Mouse (Mus musculus): ENCODE results near the gene Usf2. TPM values are rescaled to one million over a fixed set of nuclear protein-coding genes. Genes with fewer than 3 reads are reported as not detected.
"Not testable (repeated sequence)": the region's sequence is repeated elsewhere in the genome, so short reads cannot be mapped to it uniquely, and the experiment has no call there.

Usf2 gene
- polyA plus RNA-seq, 1 experiment from 2014 or later = 21.1 TPM

DNA sequence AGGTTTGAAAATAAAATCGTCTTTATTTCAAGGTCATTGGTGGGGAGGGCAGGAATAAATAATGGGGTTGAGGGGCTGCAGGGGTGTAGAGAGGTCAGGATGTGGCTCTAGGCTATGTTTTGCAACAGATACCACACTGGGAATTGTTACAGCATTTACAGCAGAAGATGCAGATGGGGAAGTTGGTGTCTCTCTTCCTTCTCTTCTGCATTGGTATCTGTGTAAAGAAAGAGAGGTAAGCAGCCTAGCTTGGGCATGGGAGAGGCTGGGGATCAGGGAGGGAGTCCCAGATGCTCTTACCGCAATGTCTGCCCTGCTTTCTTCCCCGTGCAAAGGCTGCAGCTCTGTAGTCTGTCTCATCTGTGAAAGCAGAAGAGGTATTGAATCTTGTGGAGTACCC, 14.2 kb downstream of the Usf2 start:
- ATAC-seq (ENCODE audit: low FRiP score, low TSS enrichment); H3K4me1 ChIP-seq (ENCODE audit: control insufficient read depth, insufficient read depth, low read length); H3K9ac ChIP-seq (ENCODE audit: low read depth, low read length); H3K4me3 ChIP-seq (ENCODE audit: low read length); H3K27ac ChIP-seq (ENCODE audit: low read depth, low read length); H3K9me3 ChIP-seq (ENCODE audit: control insufficient read depth, low read length); H3K27me3 ChIP-seq (ENCODE audit: control insufficient read depth, insufficient read depth, low read length); H3K4me2 ChIP-seq (replicated peaks; ENCODE audit: low read depth, low read length): not testable (repeated sequence)
- peaks cover 14% of the 10 kb centered on the region; the same call in 1 of the 2 replicates for H3K36me3 ChIP-seq (ENCODE audit: control insufficient read depth, insufficient read depth, low read length)
- 56% methylated on average over 3 of the region's 3 CpGs for WGBS

DNA sequence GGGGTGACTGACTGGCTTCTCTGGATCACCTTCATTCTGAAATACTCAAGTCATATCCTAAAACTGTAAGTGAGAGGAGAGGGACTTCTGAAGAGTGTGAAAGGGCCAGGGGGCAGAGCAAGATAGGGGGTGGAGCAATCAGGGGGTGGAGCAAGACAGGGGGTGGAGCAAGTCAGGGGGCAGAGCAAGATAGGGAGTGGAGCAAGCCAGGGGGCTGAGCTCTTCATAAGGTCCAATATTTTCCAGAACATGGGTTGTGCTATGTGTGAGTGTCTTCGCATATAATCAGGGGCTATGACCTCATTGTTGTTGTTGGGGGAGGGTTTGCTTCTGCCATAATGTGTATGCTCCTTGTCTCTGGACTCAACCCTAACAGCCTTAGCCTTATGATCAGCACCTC, 16.5 kb downstream of the Usf2 start:
- not testable (repeated sequence) for H3K36me3 ChIP-seq (ENCODE audit: control insufficient read depth, insufficient read depth, low read length); H3K4me1 ChIP-seq (ENCODE audit: control insufficient read depth, insufficient read depth, low read length); H3K9me3 ChIP-seq (ENCODE audit: control insufficient read depth, low read length); H3K27ac ChIP-seq (ENCODE audit: low read depth, low read length); ATAC-seq (ENCODE audit: low FRiP score, low TSS enrichment); H3K4me2 ChIP-seq (replicated peaks; ENCODE audit: low read depth, low read length); H3K27me3 ChIP-seq (ENCODE audit: control insufficient read depth, insufficient read depth, low read length); H3K4me3 ChIP-seq (ENCODE audit: low read length); H3K9ac ChIP-seq (ENCODE audit: low read depth, low read length)
- 78% methylated on average over 1 of the region's 1 CpGs for WGBS

- ATAC-seq (ENCODE audit: low FRiP score, low TSS enrichment); H3K27ac ChIP-seq (ENCODE audit: low read depth, low read length); H3K36me3 ChIP-seq (ENCODE audit: control insufficient read depth, insufficient read depth, low read length); H3K4me1 ChIP-seq (ENCODE audit: control insufficient read depth, insufficient read depth, low read length); H3K27me3 ChIP-seq (ENCODE audit: control insufficient read depth, insufficient read depth, low read length); H3K9me3 ChIP-seq (ENCODE audit: control insufficient read depth, low read length); H3K4me3 ChIP-seq (ENCODE audit: low read length); H3K4me2 ChIP-seq (replicated peaks; ENCODE audit: low read depth, low read length); H3K9ac ChIP-seq (ENCODE audit: low read depth, low read length): not testable (repeated sequence)
- 59% methylated on average over 6 of the region's 6 CpGs for WGBS
These were observed 21.0 kb downstream of the Usf2 start for GRCm38 (mm10) chr7:30935422-30936099.

GRCm38 (mm10) chr7:30924581-30924980, 32.0 kb downstream of the Usf2 start, which contains the start of gene Hamp2:
Hamp2 (minus strand) TSS chr7:30924681.
- not testable (repeated sequence) for H3K27me3 ChIP-seq (ENCODE audit: control insufficient read depth, insufficient read depth, low read length); H3K36me3 ChIP-seq (ENCODE audit: control insufficient read depth, insufficient read depth, low read length); H3K27ac ChIP-seq (ENCODE audit: low read depth, low read length); H3K4me3 ChIP-seq (ENCODE audit: low read length); H3K9me3 ChIP-seq (ENCODE audit: control insufficient read depth, low read length); H3K4me1 ChIP-seq (ENCODE audit: control insufficient read depth, insufficient read depth, low read length); H3K9ac ChIP-seq (ENCODE audit: low read depth, low read length); ATAC-seq (ENCODE audit: low FRiP score, low TSS enrichment); H3K4me2 ChIP-seq (replicated peaks; ENCODE audit: low read depth, low read length)
- 69% methylated on average over 2 of the region's 2 CpGs for WGBS

DNA sequence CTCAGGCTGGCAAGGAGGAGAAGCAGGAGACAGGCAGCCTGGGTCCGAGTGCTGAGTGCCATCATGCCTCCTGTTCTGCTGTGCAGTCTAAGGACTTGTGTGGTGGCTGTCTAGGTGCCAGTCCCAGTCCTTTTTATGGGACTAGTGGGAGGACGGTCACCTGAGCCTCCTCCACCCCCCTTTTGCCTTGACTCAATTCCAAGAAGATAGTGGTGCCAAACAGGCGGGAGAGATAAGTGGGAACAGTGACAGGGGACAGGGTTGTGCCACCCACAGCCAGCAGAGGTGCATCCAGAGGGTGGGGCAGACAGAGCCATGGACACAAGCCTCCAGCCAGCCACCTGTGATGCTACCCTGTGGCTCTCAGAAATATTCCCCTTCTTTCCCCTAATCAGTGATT, 32.5 kb downstream of the Usf2 start:
- H3K9ac ChIP-seq (ENCODE audit: low read depth, low read length) = no peak overlapping the region
- H3K27ac ChIP-seq (ENCODE audit: low read depth, low read length) = no peak overlapping the region
- H3K36me3 ChIP-seq (ENCODE audit: control insufficient read depth, insufficient read depth, low read length) = no peaks in the 10 kb centered on the region
- H3K4me2 ChIP-seq (replicated peaks; ENCODE audit: low read depth, low read length) = no peak overlapping the region
- 53% methylated on average over 3 of the region's 3 CpGs for WGBS
- no peak for ATAC-seq (ENCODE audit: low FRiP score, low TSS enrichment)
- no peaks in the 10 kb centered on the region for H3K4me1 ChIP-seq (ENCODE audit: control insufficient read depth, insufficient read depth, low read length)
- H3K27me3 ChIP-seq (ENCODE audit: control insufficient read depth, insufficient read depth, low read length) = no peaks in the 10 kb centered on the region
- H3K9me3 ChIP-seq (ENCODE audit: control insufficient read depth, low read length) = no peaks in the 10 kb centered on the region
- no peak overlapping the region for H3K4me3 ChIP-seq (ENCODE audit: low read length)

- WGBS = 38% methylated on average over 3 of the region's 3 CpGs
- ATAC-seq (ENCODE audit: low FRiP score, low TSS enrichment); H3K4me1 ChIP-seq (ENCODE audit: control insufficient read depth, insufficient read depth, low read length); H3K9ac ChIP-seq (ENCODE audit: low read depth, low read length); H3K36me3 ChIP-seq (ENCODE audit: control insufficient read depth, insufficient read depth, low read length); H3K9me3 ChIP-seq (ENCODE audit: control insufficient read depth, low read length); H3K27ac ChIP-seq (ENCODE audit: low read depth, low read length); H3K27me3 ChIP-seq (ENCODE audit: control insufficient read depth, insufficient read depth, low read length); H3K4me3 ChIP-seq (ENCODE audit: low read length); H3K4me2 ChIP-seq (replicated peaks; ENCODE audit: low read depth, low read length): not testable (repeated sequence)
These were observed 34.1 kb downstream of the Usf2 start for GRCm38 (mm10) chr7:30922490-30922889.

- Histone ChIP-seq H3K27ac (ENCODE audit: low read depth, low read length) (no peak overlapping the region), H3K36me3 (ENCODE audit: control insufficient read depth, insufficient read depth, low read length) (no peaks in the 10 kb centered on the region), H3K9ac (ENCODE audit: low read depth, low read length) (no peak overlapping the region), H3K4me2 (replicated peaks; ENCODE audit: low read depth, low read length) (no peak overlapping the region), H3K9me3 (ENCODE audit: control insufficient read depth, low read length) (no peaks in the 10 kb centered on the region), H3K27me3 (ENCODE audit: control insufficient read depth, insufficient read depth, low read length) (no peaks in the 10 kb centered on the region), H3K4me1 (ENCODE audit: control insufficient read depth, insufficient read depth, low read length) (no peaks in the 10 kb centered on the region), H3K4me3 (ENCODE audit: low read length) (no peak overlapping the region)
- ATAC-seq (ENCODE audit: low FRiP score, low TSS enrichment) = no peak
- WGBS = 60% methylated on average over 3 of the region's 3 CpGs
These were observed 36.4 kb downstream of the Usf2 start for GRCm38 (mm10) chr7:30920217-30920616.

GRCm38 (mm10) chr7:30917219-30917618, 39.4 kb downstream of the Usf2 start:
- Histone ChIP-seq H3K27me3 (ENCODE audit: control insufficient read depth, insufficient read depth, low read length) (no peaks in the 10 kb centered on the region), H3K4me3 (ENCODE audit: low read length) (no peak overlapping the region), H3K27ac (ENCODE audit: low read depth, low read length) (no peak overlapping the region), H3K4me2 (replicated peaks; ENCODE audit: low read depth, low read length) (no peak overlapping the region), H3K9ac (ENCODE audit: low read depth, low read length) (no peak overlapping the region), H3K4me1 (ENCODE audit: control insufficient read depth, insufficient read depth, low read length) (no peaks in the 10 kb centered on the region), H3K9me3 (ENCODE audit: control insufficient read depth, low read length) (no peaks in the 10 kb centered on the region), H3K36me3 (ENCODE audit: control insufficient read depth, insufficient read depth, low read length) (no peaks in the 10 kb centered on the region)
- WGBS = 59% methylated on average over 4 of the region's 4 CpGs
- no peak for ATAC-seq (ENCODE audit: low FRiP score, low TSS enrichment)

DNA sequence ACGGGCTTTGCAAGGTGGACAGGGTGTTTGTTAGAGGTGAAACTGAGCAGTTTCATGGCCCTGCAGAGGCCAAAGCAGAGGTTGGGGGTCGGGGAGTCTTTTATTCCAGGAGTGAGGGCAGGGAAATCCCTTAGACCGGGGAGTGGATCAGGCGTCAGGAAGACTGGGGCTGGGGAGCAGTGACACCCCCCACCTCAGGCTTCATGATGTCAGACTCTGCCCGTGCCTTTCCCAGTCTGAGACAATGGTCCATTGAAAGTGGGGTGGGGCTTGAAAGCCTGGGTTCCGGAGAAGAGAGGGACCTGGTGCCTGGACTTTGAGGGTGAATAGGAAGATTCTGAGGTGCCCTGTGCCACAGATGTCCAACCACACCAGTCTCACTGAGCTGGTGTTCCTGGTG, 39.9 kb downstream of the Usf2 start:
- no peak overlapping the region for H3K27ac ChIP-seq (ENCODE audit: low read depth, low read length)
- no peak overlapping the region for H3K4me2 ChIP-seq (replicated peaks; ENCODE audit: low read depth, low read length)
- no peaks in the 10 kb centered on the region for H3K27me3 ChIP-seq (ENCODE audit: control insufficient read depth, insufficient read depth, low read length)
- no peak overlapping the region for H3K4me3 ChIP-seq (ENCODE audit: low read length)
- WGBS = 34% methylated on average over 6 of the region's 6 CpGs
- no peaks in the 10 kb centered on the region for H3K9me3 ChIP-seq (ENCODE audit: control insufficient read depth, low read length)
- no peaks in the 10 kb centered on the region for H3K4me1 ChIP-seq (ENCODE audit: control insufficient read depth, insufficient read depth, low read length)
- no peak for ATAC-seq (ENCODE audit: low FRiP score, low TSS enrichment)
- H3K36me3 ChIP-seq (ENCODE audit: control insufficient read depth, insufficient read depth, low read length) = no peaks in the 10 kb centered on the region
- no peak overlapping the region for H3K9ac ChIP-seq (ENCODE audit: low read depth, low read length)

Measured in kidney, embryonic 14.5 days (tissue).